Mouse (Mus musculus): Measurements from ENCODE around the gene Polr2b. TPM values are rescaled to one million over a fixed set of nuclear protein-coding genes. Genes with fewer than 3 reads are reported as not detected.

Polr2b gene
- polyA plus RNA-seq, 1 experiment from 2014 or later = 20.3 TPM

DNA sequence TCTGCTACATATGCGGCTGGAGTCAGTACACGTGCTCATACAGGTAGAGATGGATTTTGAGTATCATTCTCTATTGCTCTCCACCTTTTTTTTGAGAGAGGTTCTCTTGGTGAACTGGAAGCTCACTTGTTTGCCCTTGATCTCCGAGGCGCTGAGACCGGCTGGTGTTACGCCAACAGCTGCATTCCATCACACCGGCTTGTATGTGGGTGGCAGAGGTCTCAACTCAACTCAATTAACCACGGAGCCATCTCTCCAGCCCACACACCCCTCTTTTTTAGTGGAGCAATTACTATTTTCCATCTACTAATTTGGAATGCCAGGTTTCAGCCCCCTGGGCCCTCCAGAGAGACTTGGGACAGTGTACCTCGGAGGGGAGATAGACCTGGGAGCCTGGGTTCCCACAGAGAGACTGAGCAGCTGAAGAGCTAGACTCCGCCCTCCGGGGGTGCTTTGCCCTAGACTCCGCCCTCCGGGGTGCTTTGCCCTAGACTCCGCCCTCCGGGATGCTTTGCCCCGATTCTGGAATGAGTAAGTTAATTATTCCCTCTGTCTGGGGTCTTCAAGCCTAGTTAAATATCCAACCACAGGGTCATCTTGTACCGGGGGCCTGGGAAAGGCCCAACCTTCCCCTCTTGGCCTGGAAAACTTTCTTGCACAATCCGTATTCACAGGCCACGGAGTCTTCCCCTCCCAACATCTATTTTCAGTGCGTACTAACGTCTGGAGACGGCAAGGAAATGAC lies 47.6 kb downstream of the Polr2b start:
- ATAC-seq = peak; percentile 54; the same call in 1 of the 2 replicates
- H3K36me3 ChIP-seq (ENCODE audit: control insufficient read depth, insufficient read depth) = no peaks in the 10 kb centered on the region; the same call in 1 of the 2 replicates
- 19% methylated on average over 22 of the region's 22 CpGs for WGBS
- no peaks in the 10 kb centered on the region for H3K9me3 ChIP-seq (ENCODE audit: control insufficient read depth)
- H3K4me3 ChIP-seq (ENCODE audit: low read depth, low read length) = peak overlapping the region; percentile 41
- H3K4me1 ChIP-seq (replicated peaks; ENCODE audit: control insufficient read depth, insufficient read depth, low read length) = no peaks in the 10 kb centered on the region
- H3K9ac ChIP-seq (ENCODE audit: low read depth, low read length) = peak overlapping the region; percentile 22; the same call in 1 of the 2 replicates
- H3K27me3 ChIP-seq (replicated peaks; ENCODE audit: control insufficient read depth, insufficient read depth, low read length) = no peaks in the 10 kb centered on the region
- H3K4me2 ChIP-seq (replicated peaks; ENCODE audit: low read depth) = peak overlapping the region; percentile 76
- TF ChIP-seq CTCF (IDR thresholded peaks at IDR 0.05; ENCODE audit: low read depth) = no peak
- H3K27ac ChIP-seq (ENCODE audit: low read depth, low read length) = peak overlapping the region; percentile 73

- Histone ChIP-seq H3K4me3 (ENCODE audit: low read depth, low read length) (peak overlapping the region; percentile 41), H3K4me2 (replicated peaks; ENCODE audit: low read depth) (peak overlapping the region; percentile 76), H3K4me1 (replicated peaks; ENCODE audit: control insufficient read depth, insufficient read depth, low read length) (no peaks in the 10 kb centered on the region), H3K27me3 (replicated peaks; ENCODE audit: control insufficient read depth, insufficient read depth, low read length) (no peaks in the 10 kb centered on the region), H3K9ac (ENCODE audit: low read depth, low read length) (peak overlapping the region; percentile 22), H3K27ac (ENCODE audit: low read depth, low read length) (peak overlapping the region; percentile 73), H3K9me3 (ENCODE audit: control insufficient read depth) (no peaks in the 10 kb centered on the region), H3K36me3 (ENCODE audit: control insufficient read depth, insufficient read depth) (no peaks in the 10 kb centered on the region; the same call in 1 of the 2 replicates)
- TF ChIP-seq CTCF (IDR thresholded peaks at IDR 0.05; ENCODE audit: low read depth) = no peak
- WGBS = 2% methylated on average over 10 of the region's 10 CpGs
- peak; percentile 50 for ATAC-seq
Observed at GRCm38 (mm10) chr5:77358347-77358746, 48.4 kb downstream of the Polr2b start.

DNA sequence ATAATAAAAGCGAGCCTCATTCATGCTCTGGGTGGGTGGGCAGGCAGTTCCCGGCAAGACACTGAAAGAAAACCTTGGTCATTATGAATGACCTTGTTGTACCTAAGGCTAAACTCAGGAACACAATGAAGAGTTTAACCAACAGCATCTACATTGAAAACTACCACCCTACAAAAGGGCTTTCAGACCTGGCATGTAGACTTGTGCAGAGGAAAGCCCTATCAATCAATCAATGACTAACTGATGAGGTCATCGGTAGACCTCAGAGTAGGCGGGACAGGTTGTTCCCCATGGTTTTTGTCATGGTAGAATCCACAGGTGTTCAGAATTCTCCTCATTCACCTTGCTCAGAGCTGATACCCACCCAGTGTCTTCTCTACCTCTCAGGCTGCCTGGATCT lies 50.0 kb downstream of the Polr2b start:
- WGBS = 84% methylated on average over 4 of the region's 4 CpGs
- H3K27ac ChIP-seq (ENCODE audit: low read depth, low read length) = no peak overlapping the region

GRCm38 (mm10) chr5:77361006-77361405 lies 51.1 kb downstream of the Polr2b start:
- H3K9me3 ChIP-seq (ENCODE audit: control insufficient read depth) = no peaks in the 10 kb centered on the region
- no peaks in the 10 kb centered on the region for H3K4me1 ChIP-seq (replicated peaks; ENCODE audit: control insufficient read depth, insufficient read depth, low read length)
- H3K9ac ChIP-seq (ENCODE audit: low read depth, low read length) = no peak overlapping the region
- TF ChIP-seq CTCF (IDR thresholded peaks at IDR 0.05; ENCODE audit: low read depth) = no peak
- no peak overlapping the region for H3K4me3 ChIP-seq (ENCODE audit: low read depth, low read length)
- H3K36me3 ChIP-seq (ENCODE audit: control insufficient read depth, insufficient read depth) = no peaks in the 10 kb centered on the region
- H3K27me3 ChIP-seq (replicated peaks; ENCODE audit: control insufficient read depth, insufficient read depth, low read length) = no peaks in the 10 kb centered on the region
- H3K27ac ChIP-seq (ENCODE audit: low read depth, low read length) = no peak overlapping the region
- ATAC-seq = no peak
- H3K4me2 ChIP-seq (replicated peaks; ENCODE audit: low read depth) = no peak overlapping the region
- 69% methylated on average over 4 of the region's 4 CpGs for WGBS

More for the DNA sequence above, 50.0 kb downstream of the Polr2b start:
- no peak overlapping the region for H3K4me2 ChIP-seq (replicated peaks; ENCODE audit: low read depth)
- H3K4me3 ChIP-seq (ENCODE audit: low read depth, low read length) = no peak overlapping the region
- H3K4me1 ChIP-seq (replicated peaks; ENCODE audit: control insufficient read depth, insufficient read depth, low read length) = no peaks in the 10 kb centered on the region
- H3K36me3 ChIP-seq (ENCODE audit: control insufficient read depth, insufficient read depth) = no peaks in the 10 kb centered on the region; the same call in 1 of the 2 replicates
- H3K9ac ChIP-seq (ENCODE audit: low read depth, low read length) = no peak overlapping the region
- H3K27me3 ChIP-seq (replicated peaks; ENCODE audit: control insufficient read depth, insufficient read depth, low read length) = no peaks in the 10 kb centered on the region
- no peak for ATAC-seq
- no peak for TF ChIP-seq CTCF (IDR thresholded peaks at IDR 0.05; ENCODE audit: low read depth)
- H3K9me3 ChIP-seq (ENCODE audit: control insufficient read depth) = no peaks in the 10 kb centered on the region

- H3K27me3 ChIP-seq (replicated peaks; ENCODE audit: control insufficient read depth, insufficient read depth, low read length) = no peaks in the 10 kb centered on the region
- no peaks in the 10 kb centered on the region for H3K4me1 ChIP-seq (replicated peaks; ENCODE audit: control insufficient read depth, insufficient read depth, low read length)
- no peak overlapping the region for H3K4me2 ChIP-seq (replicated peaks; ENCODE audit: low read depth)
- no peaks in the 10 kb centered on the region for H3K36me3 ChIP-seq (ENCODE audit: control insufficient read depth, insufficient read depth)
- 45% methylated on average over 3 of the region's 3 CpGs for WGBS
- H3K9me3 ChIP-seq (ENCODE audit: control insufficient read depth) = no peaks in the 10 kb centered on the region
- no peak for TF ChIP-seq CTCF (IDR thresholded peaks at IDR 0.05; ENCODE audit: low read depth)
- H3K4me3 ChIP-seq (ENCODE audit: low read depth, low read length) = no peak overlapping the region
- no peak overlapping the region for H3K9ac ChIP-seq (ENCODE audit: low read depth, low read length)
- H3K27ac ChIP-seq (ENCODE audit: low read depth, low read length) = no peak overlapping the region
- ATAC-seq = no peak
Observed at GRCm38 (mm10) chr5:77362120-77362519, 52.2 kb downstream of the Polr2b start.

DNA sequence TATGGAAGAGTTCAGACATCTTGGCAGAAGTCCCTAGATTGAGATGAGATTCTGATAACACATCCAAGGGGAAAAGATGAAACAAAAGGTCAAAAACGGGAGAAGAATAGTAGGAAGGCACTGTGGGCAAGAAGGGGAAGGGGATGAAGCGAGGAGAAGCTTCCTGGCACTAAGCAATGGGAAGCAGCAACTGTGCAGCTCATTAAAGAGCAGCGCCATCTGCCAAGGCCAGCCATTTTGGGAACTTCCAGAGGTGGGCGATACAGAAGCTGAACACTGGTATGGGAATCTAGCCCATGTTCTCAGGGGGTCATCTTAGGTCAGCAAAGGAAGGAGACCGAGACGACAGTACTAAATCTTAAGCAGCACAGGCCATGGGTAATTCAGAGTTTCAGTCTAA lies 53.7 kb downstream of the Polr2b start:
- no peaks in the 10 kb centered on the region for H3K9me3 ChIP-seq (ENCODE audit: control insufficient read depth)
- no peak overlapping the region for H3K27ac ChIP-seq (ENCODE audit: low read depth, low read length)
- H3K4me2 ChIP-seq (replicated peaks; ENCODE audit: low read depth) = no peak overlapping the region
- WGBS = 84% methylated on average over 6 of the region's 6 CpGs
- no peak overlapping the region for H3K4me3 ChIP-seq (ENCODE audit: low read depth, low read length)
- H3K27me3 ChIP-seq (replicated peaks; ENCODE audit: control insufficient read depth, insufficient read depth, low read length) = no peaks in the 10 kb centered on the region
- no peak for TF ChIP-seq CTCF (IDR thresholded peaks at IDR 0.05; ENCODE audit: low read depth)
- no peaks in the 10 kb centered on the region for H3K36me3 ChIP-seq (ENCODE audit: control insufficient read depth, insufficient read depth)
- ATAC-seq = no peak
- H3K9ac ChIP-seq (ENCODE audit: low read depth, low read length) = no peak overlapping the region
- no peaks in the 10 kb centered on the region for H3K4me1 ChIP-seq (replicated peaks; ENCODE audit: control insufficient read depth, insufficient read depth, low read length)

Data from intestine, postnatal 0 days (tissue).